Mouse (Mus musculus) forebrain, embryonic 16.5 days (tissue): ENCODE measurements around the gene Myt1l. TPM values are rescaled to one million over a fixed set of nuclear protein-coding genes. Genes with fewer than 3 reads are reported as not detected.

ENCODE experiments used
- ATAC-seq: fragments of 200-750 bp; cut with Nextera tagmentation; 2 replicates; pipeline ENCODE4 v1.8.0; 2017; ENCODE audit warnings: mild to moderate bottlenecking, moderate library complexity
- H3K27ac ChIP-seq: fragments of 300-500 bp; sonication (generic); 2 replicates; pipeline ENCODE4 v1.5.1; 2014; ENCODE audit warnings: low read length, control low read depth
- H3K27me3 ChIP-seq: fragments of 300-500 bp; sonication (generic); replicated peaks from 2 replicates; pipeline ENCODE4 v1.6.1; 2014; ENCODE audit warnings: low read length; ENCODE audit not compliant: control insufficient read depth, insufficient read depth
- H3K36me3 ChIP-seq: fragments of 300-500 bp; sonication (generic); 2 replicates; pipeline ENCODE4 v1.6.1; 2014; ENCODE audit not compliant: control insufficient read depth, insufficient read depth
- H3K4me1 ChIP-seq: fragments of 300-500 bp; sonication (generic); replicated peaks from 2 replicates; pipeline ENCODE4 v1.6.1; 2014; ENCODE audit warnings: low read length; ENCODE audit not compliant: control insufficient read depth, insufficient read depth
- H3K4me2 ChIP-seq: fragments of 300-500 bp; sonication (generic); 2 replicates; pipeline ENCODE4 v1.6.1; 2014; ENCODE audit warnings: mild to moderate bottlenecking, low read length, control low read depth
- H3K4me3 ChIP-seq: fragments of 300-500 bp; sonication (generic); replicated peaks from 2 replicates; pipeline ENCODE4 v1.5.1; 2014; ENCODE audit warnings: mild to moderate bottlenecking, low read length, control low read depth
- H3K9ac ChIP-seq: fragments of 300-500 bp; sonication (generic); replicated peaks from 2 replicates; pipeline ENCODE4 v1.6.1; 2014; ENCODE audit warnings: low read depth, low read length, control low read depth
- H3K9me3 ChIP-seq: fragments of 300-500 bp; sonication (generic); 2 replicates; pipeline ENCODE4 v1.6.1; 2016; ENCODE audit warnings: low read length; ENCODE audit not compliant: control insufficient read depth
- WGBS: fragments of 180-500 bp; shearing (Covaris S2); extraction: QIAGEN DNeasy Blood & Tissue Kit; methylation state at CpG from one replicate; pipeline ENCODE4 v1.1.7; 2014; 5-methylcytosine and 5-hydroxymethylcytosine counted together
- polyA plus RNA-seq: library from polyadenylated mRNA; unstranded; fragments of >200 nt; fragmentation: Nextera tagmentation; extraction: Ambion mirVana; gene quantifications from 2 replicates; pipeline ENCODE4 v1.2.1, GENCODE M21; 2015

Gene Myt1l
- polyA plus RNA-seq, 1 experiment from 2014 or later: 316 TPM

DNA sequence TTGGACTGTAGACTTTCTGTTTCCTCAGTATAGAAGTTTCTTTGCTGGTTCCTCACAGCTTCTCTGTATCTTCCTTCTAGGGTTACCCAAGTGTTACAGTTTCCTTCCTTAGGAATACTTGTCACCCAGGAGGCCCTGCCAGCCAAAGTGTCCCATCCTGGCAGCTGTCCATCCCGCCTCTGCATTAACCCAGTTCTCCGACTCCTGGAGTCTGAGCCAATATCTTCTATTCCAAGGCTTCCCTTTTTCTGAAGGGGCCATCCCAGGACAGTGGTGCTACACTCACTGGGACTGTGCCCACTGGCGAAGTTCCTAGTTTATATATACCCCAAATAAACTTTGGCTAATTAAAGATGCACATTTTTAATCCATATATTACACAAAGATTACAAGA, 227.7 kb downstream of the Myt1l start:
- Histone ChIP-seq H3K4me3 (no peak overlapping the region), H3K9ac (no peak overlapping the region), H3K27ac (no peak overlapping the region), H3K36me3 (no peaks in the 10 kb centered on the region), H3K4me2 (no peak overlapping the region), H3K4me1 (peaks cover 14% of the 10 kb centered on the region), H3K27me3 (no peaks in the 10 kb centered on the region), H3K9me3 (no peaks in the 10 kb centered on the region)
- peak; percentile 37; the same call in 1 of the 2 replicates for ATAC-seq
- 76% methylated on average over 3 of the region's 3 CpGs for WGBS

DNA sequence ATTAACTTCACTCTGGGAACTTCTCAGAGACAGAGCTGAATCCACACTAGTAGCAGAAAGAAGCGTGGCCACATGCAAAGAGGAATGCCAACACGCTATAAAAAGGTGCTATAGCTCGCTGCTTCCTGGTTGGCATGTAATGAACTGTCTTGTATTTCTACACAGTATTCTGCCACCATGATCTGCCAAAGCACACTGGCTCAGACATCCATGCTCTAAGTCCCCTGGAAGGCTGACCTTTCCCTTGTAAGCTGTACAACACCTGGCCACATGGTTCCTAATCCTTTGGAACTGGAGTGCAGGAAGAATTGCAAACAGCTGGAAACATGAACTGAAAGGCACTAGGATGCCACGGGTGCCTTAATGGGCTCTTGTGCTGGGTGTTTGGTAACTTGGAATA, 232.4 kb downstream of the Myt1l start:
- Histone ChIP-seq H3K36me3 (no peaks in the 10 kb centered on the region), H3K4me1 (peaks cover under 1% of the 10 kb centered on the region; the same call in 1 of the 2 replicates), H3K9me3 (no peaks in the 10 kb centered on the region), H3K27ac (no peak overlapping the region), H3K9ac (no peak overlapping the region), H3K4me2 (no peak overlapping the region), H3K4me3 (no peak overlapping the region), H3K27me3 (no peaks in the 10 kb centered on the region)
- no peak for ATAC-seq
- WGBS: 71% methylated on average over 4 of the region's 4 CpGs

GRCm38 (mm10) chr12:29766158-29766557, 238.0 kb downstream of the Myt1l start:
- no peak for ATAC-seq

GRCm38 (mm10) chr12:29771791-29772190, 243.6 kb downstream of the Myt1l start:
- ATAC-seq: no peak
- H3K27ac ChIP-seq: no peak overlapping the region
- peaks cover 3% of the 10 kb centered on the region; the same call in 1 of the 2 replicates for H3K36me3 ChIP-seq
- H3K9me3 ChIP-seq: no peaks in the 10 kb centered on the region
- no peaks in the 10 kb centered on the region for H3K27me3 ChIP-seq
- no peak overlapping the region for H3K9ac ChIP-seq
- peaks cover 4% of the 10 kb centered on the region; the same call in 1 of the 2 replicates for H3K4me1 ChIP-seq
- H3K4me2 ChIP-seq: no peak overlapping the region
- no peak overlapping the region for H3K4me3 ChIP-seq
- WGBS: 67% methylated on average over 3 of the region's 3 CpGs

More at GRCm38 (mm10) chr12:29766158-29766557, 238.0 kb downstream of the Myt1l start:
- Histone ChIP-seq H3K9me3 (no peaks in the 10 kb centered on the region), H3K4me3 (no peak overlapping the region), H3K4me2 (no peak overlapping the region), H3K4me1 (no peaks in the 10 kb centered on the region), H3K27me3 (no peaks in the 10 kb centered on the region), H3K27ac (no peak overlapping the region), H3K36me3 (no peaks in the 10 kb centered on the region), H3K9ac (no peak overlapping the region)
- WGBS: 72% methylated on average over 1 of the region's 1 CpGs

- H3K36me3 ChIP-seq: peaks cover 3% of the 10 kb centered on the region; the same call in 1 of the 2 replicates
- no peaks in the 10 kb centered on the region for H3K27me3 ChIP-seq
- H3K4me1 ChIP-seq: peaks cover 4% of the 10 kb centered on the region; the same call in 1 of the 2 replicates
- H3K4me2 ChIP-seq: no peak overlapping the region
- H3K4me3 ChIP-seq: no peak overlapping the region
- H3K9ac ChIP-seq: no peak overlapping the region
- no peaks in the 10 kb centered on the region for H3K9me3 ChIP-seq
- 0 out of 2 replicates have a peak overlapping the region, but pooled peaks have one; percentile 35 for H3K27ac ChIP-seq
- no peak for ATAC-seq
Measured at GRCm38 (mm10) chr12:29772401-29772800, 244.2 kb downstream of the Myt1l start.

GRCm38 (mm10) chr12:29778901-29779300, 250.7 kb downstream of the Myt1l start:
- 90% methylated on average over 2 of the region's 2 CpGs for WGBS
- ATAC-seq: no peak
- H3K36me3 ChIP-seq: peaks cover 3% of the 10 kb centered on the region; the same call in 1 of the 2 replicates
- no peak overlapping the region for H3K4me2 ChIP-seq
- H3K4me1 ChIP-seq: no peaks in the 10 kb centered on the region
- H3K4me3 ChIP-seq: no peak overlapping the region
- no peaks in the 10 kb centered on the region for H3K9me3 ChIP-seq
- H3K27ac ChIP-seq: no peak overlapping the region
- no peaks in the 10 kb centered on the region for H3K27me3 ChIP-seq
- no peak overlapping the region for H3K9ac ChIP-seq

- ATAC-seq: peak; percentile 95
- peak overlapping the region; percentile 39; the same call in 1 of the 2 replicates for H3K9ac ChIP-seq
- H3K4me1 ChIP-seq: peaks cover 32% of the 10 kb centered on the region
- WGBS: 3% methylated on average over 16 of the region's 16 CpGs
- H3K27me3 ChIP-seq: no peaks in the 10 kb centered on the region
- H3K4me2 ChIP-seq: peak overlapping the region; percentile 48
- no peaks in the 10 kb centered on the region for H3K9me3 ChIP-seq
- no peaks in the 10 kb centered on the region for H3K36me3 ChIP-seq
- peak overlapping the region; percentile 20 for H3K4me3 ChIP-seq
- peak overlapping the region; percentile 97 for H3K27ac ChIP-seq
Measured at GRCm38 (mm10) chr12:29789319-29790050, 261.3 kb downstream of the Myt1l start.

DNA sequence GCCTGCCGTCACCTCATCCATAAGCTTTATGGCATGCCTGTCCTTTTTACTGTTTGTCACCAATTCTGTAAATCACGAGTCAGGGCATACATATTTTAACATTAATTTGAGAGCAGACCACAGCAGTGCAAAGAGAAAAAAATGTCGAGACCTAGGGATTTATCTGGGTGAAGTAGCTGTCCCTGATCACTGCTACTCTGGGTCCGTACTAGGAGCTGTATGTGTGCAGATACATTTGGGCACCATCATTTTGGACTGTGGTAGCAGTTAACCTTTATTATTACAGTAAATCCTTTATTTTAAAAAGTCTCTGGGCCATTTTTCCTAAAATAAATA, 261.8 kb downstream of the Myt1l start:
- Histone ChIP-seq H3K9ac (peak overlapping the region; percentile 39; the same call in 1 of the 2 replicates), H3K4me2 (peak overlapping the region; percentile 48), H3K4me1 (peaks cover 32% of the 10 kb centered on the region), H3K9me3 (no peaks in the 10 kb centered on the region), H3K36me3 (no peaks in the 10 kb centered on the region), H3K27me3 (no peaks in the 10 kb centered on the region), H3K27ac (peak overlapping the region; percentile 97), H3K4me3 (peak overlapping the region; percentile 20)
- no peak; the same call in 1 of the 2 replicates for ATAC-seq
- WGBS: 10% methylated on average over 4 of the region's 4 CpGs

- no peak overlapping the region for H3K4me3 ChIP-seq
- no peaks in the 10 kb centered on the region for H3K36me3 ChIP-seq
- H3K4me2 ChIP-seq: no peak overlapping the region
- H3K9me3 ChIP-seq: no peaks in the 10 kb centered on the region
- no peaks in the 10 kb centered on the region for H3K27me3 ChIP-seq
- WGBS: 80% methylated on average over 5 of the region's 5 CpGs
- no peak for ATAC-seq
- no peak overlapping the region for H3K9ac ChIP-seq
- peaks cover 27% of the 10 kb centered on the region for H3K4me1 ChIP-seq
- H3K27ac ChIP-seq: no peak overlapping the region; the same call in 1 of the 2 replicates
Measured at GRCm38 (mm10) chr12:29792998-29793397, 264.8 kb downstream of the Myt1l start.
